Mouse (Mus musculus) liver, embryonic 13.5 days (tissue): ENCODE data around the gene Zdhhc8. TPM values are rescaled to one million over a fixed set of nuclear protein-coding genes. Genes with fewer than 3 reads are reported as not detected.
A peak's percentile ranks its signal among the peaks of the same experiment; 100 is the strongest.

Source experiments
- ATAC-seq: fragments of 200-750 bp; cut with Nextera tagmentation; 2 replicates; pipeline ENCODE4 v1.8.0; 2017; ENCODE audit warnings: low read depth, mild to moderate bottlenecking, moderate number of reproducible peaks, moderate library complexity
- DNase-seq: peaks from one replicate; pipeline ENCODE4 v3.0.0; 2022
- H3K27ac ChIP-seq: fragments of 300-500 bp; sonication (generic); 2 replicates; pipeline ENCODE4 v1.5.1; 2015; ENCODE audit warnings: moderate library complexity, mild to moderate bottlenecking, inconsistent platforms
- H3K27me3 ChIP-seq: fragments of 300-500 bp; sonication (generic); 2 replicates; pipeline ENCODE4 v1.6.1; 2015; ENCODE audit warnings: mild to moderate bottlenecking, inconsistent platforms
- H3K36me3 ChIP-seq: fragments of 300-500 bp; sonication (generic); 2 replicates; pipeline ENCODE4 v1.6.1; 2015; ENCODE audit warnings: mild to moderate bottlenecking, inconsistent platforms
- H3K4me1 ChIP-seq: fragments of 300-500 bp; sonication (generic); replicated peaks from 2 replicates; pipeline ENCODE4 v1.6.1; 2015; ENCODE audit warnings: inconsistent platforms
- H3K4me2 ChIP-seq: fragments of 300-500 bp; sonication (generic); 2 replicates; pipeline ENCODE4 v1.6.1; 2015; ENCODE audit warnings: inconsistent platforms, mild to moderate bottlenecking, moderate library complexity
- H3K4me3 ChIP-seq: fragments of 300-500 bp; sonication (generic); replicated peaks from 2 replicates; pipeline ENCODE4 v1.5.1; 2015; ENCODE audit warnings: mild to moderate bottlenecking, inconsistent platforms
- H3K9ac ChIP-seq: fragments of 300-500 bp; sonication (generic); 2 replicates; pipeline ENCODE4 v1.6.1; 2015; ENCODE audit warnings: mild to moderate bottlenecking, inconsistent platforms
- H3K9me3 ChIP-seq: fragments of 300-500 bp; sonication (generic); replicated peaks from 2 replicates; pipeline ENCODE4 v1.6.1; 2016; ENCODE audit warnings: inconsistent platforms
- WGBS: fragments of 180-500 bp; shearing (Covaris S2); methylation state at CpG from one replicate; pipeline ENCODE4 v1.1.7; 2015; ENCODE audit not compliant: insufficient replicate concordance; 5-methylcytosine and 5-hydroxymethylcytosine counted together
- polyA plus RNA-seq: library from polyadenylated mRNA; unstranded; fragments of >200 nt; fragmentation: Nextera tagmentation; extraction: Ambion mirVana; gene quantifications from 2 replicates; pipeline ENCODE4 v1.2.1, GENCODE M21; 2015

The Zdhhc8 gene
- polyA plus RNA-seq, 1 experiment from 2014 or later = 1.7 TPM

DNA sequence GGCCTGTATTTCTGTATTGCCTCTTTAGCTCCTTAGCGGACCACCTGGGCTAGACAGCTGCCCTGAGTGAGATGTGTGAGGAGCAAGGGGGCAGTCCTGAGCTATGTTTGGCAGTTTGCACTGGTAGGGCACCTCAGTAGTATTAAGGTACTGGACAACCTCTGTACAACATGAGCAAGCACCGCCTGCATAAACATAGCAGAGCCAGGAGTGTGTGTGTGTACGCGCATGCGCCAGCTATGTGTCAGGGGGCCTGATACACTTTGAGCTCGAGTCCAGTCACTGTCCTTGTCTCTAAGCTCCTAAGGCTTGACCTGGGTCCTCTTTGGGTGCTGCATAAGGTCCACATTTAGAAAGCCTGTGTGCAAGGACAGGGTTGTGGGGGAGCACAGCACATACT is 4.3 kb downstream of the Zdhhc8 start:
- no peak overlapping the region for H3K27ac ChIP-seq
- 77% methylated on average over 6 of the region's 6 CpGs for WGBS

DNA sequence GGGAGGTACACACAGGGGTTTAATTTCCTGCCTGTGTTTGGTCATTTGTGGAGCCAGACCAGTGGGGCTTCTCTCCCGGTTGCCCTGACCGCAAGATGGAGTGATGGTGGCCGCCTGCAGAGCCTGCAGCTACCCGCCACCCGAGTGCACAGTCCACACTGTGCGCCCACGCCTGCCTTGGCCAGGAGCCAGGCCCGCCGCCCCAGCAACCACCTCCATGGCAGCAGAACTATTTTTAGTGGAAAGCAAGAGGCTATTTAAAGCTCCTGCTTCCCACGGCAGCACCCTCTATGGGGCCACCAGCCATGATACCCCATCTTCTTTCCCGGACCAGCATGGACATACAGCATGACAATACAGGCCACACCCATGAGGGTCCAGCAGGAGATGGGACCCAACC is 5.3 kb downstream of the Zdhhc8 start:
- DNase-seq = no peak
- Histone ChIP-seq H3K27ac (no peak overlapping the region), H3K27me3 (peaks cover 17% of the 10 kb centered on the region), H3K9ac (no peak overlapping the region), H3K4me1 (peaks cover 38% of the 10 kb centered on the region), H3K9me3 (no peaks in the 10 kb centered on the region), H3K36me3 (peaks cover 17% of the 10 kb centered on the region), H3K4me3 (no peak overlapping the region), H3K4me2 (no peak overlapping the region)
- ATAC-seq = no peak
- WGBS = 71% methylated on average over 11 of the region's 11 CpGs

More for the DNA sequence above, 4.3 kb downstream of the Zdhhc8 start:
- H3K4me3 ChIP-seq = no peak overlapping the region
- peaks cover 47% of the 10 kb centered on the region for H3K4me1 ChIP-seq
- peaks cover 27% of the 10 kb centered on the region for H3K27me3 ChIP-seq
- H3K4me2 ChIP-seq = no peak overlapping the region
- no peak for ATAC-seq
- H3K9me3 ChIP-seq = no peaks in the 10 kb centered on the region
- H3K9ac ChIP-seq = no peak overlapping the region
- no peak for DNase-seq
- H3K36me3 ChIP-seq = peaks cover 11% of the 10 kb centered on the region; the same call in 1 of the 2 replicates

DNA sequence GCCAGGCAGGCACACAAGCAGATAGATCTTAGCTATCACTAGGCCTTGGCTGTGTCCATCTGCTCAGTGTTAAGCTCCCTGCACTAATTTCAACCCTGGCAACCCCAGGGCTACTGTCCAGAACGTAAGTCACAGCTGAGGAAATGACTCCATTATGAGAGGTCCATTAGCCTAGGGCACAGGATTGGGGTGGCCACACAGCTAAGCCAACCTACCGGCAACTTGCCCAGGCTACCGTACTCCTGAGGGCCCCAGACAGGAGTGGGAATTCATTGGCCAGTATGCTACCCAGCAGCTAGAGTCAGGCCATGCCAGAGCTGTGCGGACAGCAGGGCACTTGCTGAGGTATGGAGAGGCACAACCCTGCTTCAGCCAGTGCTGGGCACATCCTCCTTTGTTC is 6.1 kb downstream of the Zdhhc8 start:
- Histone ChIP-seq H3K9ac (no peak overlapping the region), H3K36me3 (peaks cover 24% of the 10 kb centered on the region), H3K4me2 (no peak overlapping the region), H3K27ac (no peak overlapping the region), H3K4me3 (no peak overlapping the region), H3K9me3 (no peaks in the 10 kb centered on the region), H3K4me1 (peaks cover 30% of the 10 kb centered on the region), H3K27me3 (peaks cover 9% of the 10 kb centered on the region)
- 76% methylated on average over 4 of the region's 4 CpGs for WGBS
- ATAC-seq (no peak), DNase-seq (no peak)

DNA sequence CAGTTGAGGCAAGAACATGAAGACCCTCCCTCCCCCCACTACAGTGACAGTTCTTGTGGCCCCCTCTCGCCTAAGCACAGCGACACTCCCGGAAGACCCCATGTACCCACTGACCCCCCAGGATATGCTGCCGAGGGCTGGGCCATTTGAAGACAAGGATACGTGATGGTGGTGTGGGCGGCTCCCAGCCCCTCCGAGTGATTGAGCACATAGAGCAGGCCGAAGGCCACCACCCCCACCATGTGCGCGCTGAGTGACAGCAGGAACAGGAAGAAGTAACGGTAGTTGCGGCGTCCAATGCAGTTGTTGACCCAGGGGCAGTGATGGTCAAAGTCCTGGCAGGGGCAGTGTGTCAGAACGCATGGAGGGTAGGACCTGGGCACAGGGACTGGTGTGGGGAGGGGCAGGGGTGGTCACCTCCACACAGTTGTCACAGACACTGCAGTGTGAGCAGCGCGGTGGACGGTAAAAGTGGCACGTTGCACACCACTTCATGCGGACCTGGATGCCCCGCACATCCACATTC is 7.0 kb downstream of the Zdhhc8 start:
- DNase-seq (no peak), ATAC-seq (peak; percentile 26)
- Histone ChIP-seq H3K4me2 (no peak overlapping the region), H3K9me3 (no peaks in the 10 kb centered on the region), H3K4me1 (peaks cover 23% of the 10 kb centered on the region), H3K4me3 (no peak overlapping the region), H3K36me3 (peaks cover 26% of the 10 kb centered on the region), H3K27me3 (peaks cover under 1% of the 10 kb centered on the region; the same call in 1 of the 2 replicates), H3K9ac (no peak overlapping the region), H3K27ac (no peak overlapping the region)
- 79% methylated on average over 20 of the region's 20 CpGs for WGBS

DNA sequence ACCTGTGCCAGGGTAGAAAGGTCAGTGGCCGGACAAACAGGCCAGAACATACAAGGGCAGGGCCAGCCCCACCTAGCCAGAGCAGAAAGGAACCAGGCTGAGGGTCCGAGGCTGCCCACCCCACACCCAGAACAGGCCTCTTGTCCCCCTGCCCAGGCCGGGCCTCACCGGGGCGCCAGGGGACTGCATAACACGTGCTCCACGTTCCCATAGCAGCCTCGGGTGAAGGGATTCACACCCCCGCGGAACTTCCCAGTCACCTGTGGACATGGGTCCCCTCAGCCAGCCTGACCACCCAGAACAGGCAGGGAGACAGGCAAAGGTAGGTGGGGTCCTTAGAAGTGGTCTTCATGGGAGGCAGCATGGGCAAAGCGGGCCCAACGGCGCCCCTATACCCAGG is 7.7 kb downstream of the Zdhhc8 start:
- no peaks in the 10 kb centered on the region for H3K27me3 ChIP-seq

DNA sequence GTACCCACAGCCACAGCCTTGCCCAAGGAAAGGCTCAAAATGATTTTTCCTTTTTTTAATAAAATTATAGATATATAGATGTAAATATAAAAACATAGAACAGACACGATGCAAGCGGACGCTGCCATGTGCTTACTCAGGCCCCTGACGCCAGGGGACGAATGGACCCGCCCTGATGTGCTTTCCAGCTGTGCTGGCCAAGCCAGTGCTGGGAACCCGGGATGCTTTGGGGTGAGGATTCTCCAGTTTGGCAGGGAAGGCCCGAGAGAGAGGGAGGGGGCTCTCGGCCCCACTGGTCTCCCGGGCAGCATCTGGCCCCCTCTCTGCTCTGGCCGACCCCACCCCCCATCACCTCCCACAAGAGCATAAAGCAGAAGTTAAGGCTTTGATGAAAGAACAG is 12.7 kb downstream of the Zdhhc8 start:
- Histone ChIP-seq H3K4me3 (no peak overlapping the region), H3K4me1 (peaks cover 12% of the 10 kb centered on the region), H3K9ac (no peak overlapping the region), H3K27me3 (no peaks in the 10 kb centered on the region), H3K36me3 (peaks cover 26% of the 10 kb centered on the region), H3K4me2 (no peak overlapping the region), H3K27ac (no peak overlapping the region), H3K9me3 (no peaks in the 10 kb centered on the region)
- ATAC-seq (no peak), DNase-seq (no peak)
- WGBS = 73% methylated on average over 11 of the region's 11 CpGs

More for the DNA sequence above, 7.7 kb downstream of the Zdhhc8 start:
- peaks cover 23% of the 10 kb centered on the region for H3K4me1 ChIP-seq
- no peak for ATAC-seq
- 83% methylated on average over 13 of the region's 13 CpGs for WGBS
- H3K9me3 ChIP-seq = no peaks in the 10 kb centered on the region
- H3K4me3 ChIP-seq = no peak overlapping the region
- H3K27ac ChIP-seq = no peak overlapping the region
- no peak overlapping the region for H3K4me2 ChIP-seq
- DNase-seq = no peak
- peaks cover 26% of the 10 kb centered on the region for H3K36me3 ChIP-seq
- no peak overlapping the region for H3K9ac ChIP-seq

DNA sequence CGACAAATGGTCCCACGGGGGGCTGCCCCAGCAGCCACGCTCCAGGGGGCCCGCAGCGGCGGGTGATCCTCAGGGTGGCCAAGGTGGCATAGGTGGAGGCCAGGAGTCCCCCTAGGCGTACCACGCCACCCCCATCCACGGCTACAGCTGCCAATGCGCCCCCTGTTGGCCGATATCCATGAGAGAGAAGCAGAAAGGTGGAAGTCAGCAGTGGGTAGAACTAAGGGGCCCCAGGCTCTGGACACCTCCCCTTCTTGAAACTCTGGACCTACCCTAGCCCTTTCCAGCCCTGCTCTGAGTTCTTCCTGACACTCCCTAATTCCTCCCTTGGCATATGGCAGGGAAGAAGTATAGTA is 13.4 kb downstream of the Zdhhc8 start:
- no peaks in the 10 kb centered on the region for H3K9me3 ChIP-seq
- H3K4me2 ChIP-seq = no peak overlapping the region
- H3K9ac ChIP-seq = no peak overlapping the region
- no peak for DNase-seq
- H3K4me1 ChIP-seq = peaks cover 12% of the 10 kb centered on the region
- 60% methylated on average over 11 of the region's 11 CpGs for WGBS
- H3K27ac ChIP-seq = no peak overlapping the region
- H3K4me3 ChIP-seq = no peak overlapping the region
- no peaks in the 10 kb centered on the region for H3K27me3 ChIP-seq
- peaks cover 21% of the 10 kb centered on the region for H3K36me3 ChIP-seq
- ATAC-seq = no peak

DNA sequence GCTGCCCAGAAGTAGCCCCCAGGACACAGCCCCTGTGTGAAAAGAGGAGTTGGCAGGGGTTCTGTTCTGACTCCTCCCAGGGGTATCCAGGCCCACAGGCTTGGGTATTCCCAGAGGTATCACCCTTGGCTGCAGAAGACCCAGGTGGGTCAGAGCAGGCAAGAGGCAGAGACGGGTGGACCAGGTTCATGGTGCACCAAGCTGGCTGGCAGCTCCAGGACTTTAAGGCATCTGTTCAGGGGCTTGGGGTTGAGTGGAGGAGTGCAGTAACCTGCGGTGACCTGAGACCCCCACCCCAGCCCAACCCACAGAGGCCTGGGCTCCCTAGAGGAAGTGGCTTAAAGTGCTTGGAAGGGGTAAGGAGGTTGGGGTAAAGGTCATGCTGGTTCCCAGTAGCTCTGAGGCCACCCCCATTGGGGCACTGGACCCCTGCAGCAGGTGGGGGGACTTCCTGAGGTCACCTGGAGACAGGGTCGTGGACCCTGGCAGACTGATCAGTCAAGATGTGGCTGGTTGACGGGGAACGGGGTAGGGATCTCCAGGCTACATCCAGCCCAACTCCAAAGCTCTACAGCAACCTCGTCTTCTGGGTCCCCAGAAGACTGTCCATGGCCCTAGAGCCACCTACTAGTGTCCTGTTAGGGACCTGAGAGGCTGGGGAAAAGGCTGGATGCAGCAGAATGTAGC is 13.9 kb downstream of the Zdhhc8 start:
- no peak for DNase-seq
- Histone ChIP-seq H3K4me3 (no peak overlapping the region), H3K4me2 (no peak overlapping the region), H3K9me3 (no peaks in the 10 kb centered on the region), H3K9ac (no peak overlapping the region), H3K27ac (no peak overlapping the region), H3K4me1 (peaks cover 12% of the 10 kb centered on the region), H3K36me3 (peaks cover 17% of the 10 kb centered on the region), H3K27me3 (no peaks in the 10 kb centered on the region)
- ATAC-seq = no peak
- 74% methylated on average over 6 of the region's 6 CpGs for WGBS

DNA sequence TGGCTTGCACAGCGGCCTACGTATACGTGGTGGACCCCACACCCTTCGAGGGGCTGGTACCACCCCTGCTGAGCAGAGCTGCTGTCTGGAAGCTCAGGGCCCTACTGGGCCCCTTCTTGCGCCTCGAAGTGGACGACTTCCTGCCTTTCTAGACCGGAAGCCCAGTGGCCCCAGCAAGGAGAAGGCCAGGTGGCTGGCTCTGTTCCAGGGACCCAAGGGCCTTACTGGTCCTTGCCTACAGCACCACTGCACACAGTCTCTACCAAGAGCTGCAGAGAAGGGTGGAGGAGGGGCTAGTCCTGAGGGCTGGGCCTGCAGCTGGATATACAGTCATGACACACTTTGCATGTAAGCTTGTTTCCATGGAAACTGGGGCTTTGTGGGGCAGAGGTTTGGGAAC is 14.9 kb downstream of the Zdhhc8 start:
- Histone ChIP-seq H3K4me1 (peaks cover 12% of the 10 kb centered on the region), H3K4me2 (no peak overlapping the region), H3K27ac (no peak overlapping the region; the same call in 1 of the 2 replicates), H3K36me3 (peaks cover 12% of the 10 kb centered on the region), H3K4me3 (no peak overlapping the region), H3K9ac (no peak overlapping the region), H3K27me3 (no peaks in the 10 kb centered on the region), H3K9me3 (no peaks in the 10 kb centered on the region)
- 37% methylated on average over 8 of the region's 8 CpGs for WGBS
- ATAC-seq (0 out of 2 replicates have a peak, but pooled peaks have one; percentile 14), DNase-seq (no peak)

DNA sequence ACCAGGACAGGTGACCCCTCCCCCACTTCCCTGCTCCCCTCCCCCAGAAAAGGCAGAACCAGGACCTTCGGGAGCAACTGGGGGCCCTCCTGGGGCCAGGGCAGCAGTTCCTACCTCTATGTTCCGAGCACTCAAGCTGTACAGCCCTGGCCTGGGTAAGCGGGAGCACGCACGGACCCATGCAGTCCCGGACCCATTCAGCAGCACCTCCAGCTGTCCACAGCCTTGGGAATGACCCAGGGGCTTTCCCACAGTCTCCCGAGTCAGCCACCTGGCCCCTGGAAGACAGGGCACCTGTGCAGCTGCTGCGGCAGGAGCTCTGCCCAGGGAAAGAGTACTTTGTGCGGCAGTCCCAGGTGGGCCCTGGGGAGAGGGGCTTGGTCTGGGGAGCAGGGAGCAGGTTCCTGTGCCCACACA is 16.3 kb downstream of the Zdhhc8 start:
- Histone ChIP-seq H3K9me3 (no peaks in the 10 kb centered on the region), H3K4me2 (no peak overlapping the region), H3K27me3 (no peaks in the 10 kb centered on the region), H3K36me3 (no peaks in the 10 kb centered on the region; the same call in none of the 2 replicates), H3K27ac (no peak overlapping the region), H3K9ac (no peak overlapping the region), H3K4me1 (peaks cover 12% of the 10 kb centered on the region), H3K4me3 (no peak overlapping the region)
- ATAC-seq = no peak
- 73% methylated on average over 9 of the region's 9 CpGs for WGBS
- no peak for DNase-seq

DNA sequence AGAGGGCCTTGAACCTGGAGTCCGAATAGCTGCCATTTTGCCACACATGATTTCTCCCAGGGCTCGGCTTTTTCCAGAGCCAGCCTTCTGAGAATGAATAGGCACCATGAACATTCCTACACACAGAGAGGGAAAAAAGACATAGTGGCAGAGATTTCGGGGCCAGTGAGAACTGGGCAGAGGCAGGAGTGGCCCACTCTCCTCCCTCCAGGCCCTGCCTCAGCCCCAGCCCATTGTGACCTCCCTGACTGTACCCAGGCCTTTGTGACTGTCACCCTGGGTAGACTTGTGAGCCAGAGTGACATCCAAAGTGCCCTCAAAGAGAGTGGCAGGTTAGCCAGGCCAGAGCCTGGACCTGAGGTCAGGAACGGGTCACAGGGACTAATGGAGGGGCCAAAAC is 17.4 kb downstream of the Zdhhc8 start, which contains the start of gene Ccdc188:
TSS of gene Ccdc188 (plus strand) at position 301 of the 400 bp plus-strand sequence.
- ATAC-seq (no peak), DNase-seq (no peak)
- no peaks in the 10 kb centered on the region for H3K36me3 ChIP-seq
- H3K4me1 ChIP-seq = peaks cover 12% of the 10 kb centered on the region
- no peaks in the 10 kb centered on the region for H3K27me3 ChIP-seq
- H3K4me2 ChIP-seq = no peak within 1 kb of the TSS
- H3K27ac ChIP-seq = no peak within 1 kb of the TSS
- no peaks in the 10 kb centered on the region for H3K9me3 ChIP-seq
- no peak within 1 kb of the TSS for H3K9ac ChIP-seq
- no peak within 1 kb of the TSS for H3K4me3 ChIP-seq
- 60% methylated on average over 4 of the region's 4 CpGs for WGBS

DNA sequence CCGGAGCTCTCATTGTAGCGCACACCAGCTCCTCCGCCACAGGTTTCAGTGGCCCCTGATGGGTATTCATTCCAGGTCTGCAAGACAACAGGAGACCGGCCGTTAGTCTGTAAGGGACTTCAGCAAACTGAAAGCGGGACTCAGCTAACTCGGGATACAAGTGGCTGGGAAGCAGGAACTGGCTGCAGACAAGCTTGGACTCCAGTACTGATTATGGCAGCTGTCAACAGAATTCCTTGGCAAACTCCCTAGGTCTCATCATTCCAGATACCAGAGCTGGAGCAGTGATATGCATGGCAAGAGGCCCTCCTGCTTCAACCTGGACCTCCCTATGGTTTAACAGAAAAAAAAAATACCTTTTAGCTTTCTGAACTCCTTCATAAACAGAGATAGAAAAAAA is 20.1 kb downstream of the Zdhhc8 start:
- no peak for ATAC-seq
- no peak overlapping the region for H3K4me3 ChIP-seq
- peaks cover 1% of the 10 kb centered on the region for H3K4me1 ChIP-seq
- H3K9ac ChIP-seq = no peak overlapping the region
- no peaks in the 10 kb centered on the region for H3K27me3 ChIP-seq
- DNase-seq = no peak
- 68% methylated on average over 7 of the region's 7 CpGs for WGBS
- no peak overlapping the region for H3K27ac ChIP-seq
- H3K36me3 ChIP-seq = no peaks in the 10 kb centered on the region
- H3K9me3 ChIP-seq = no peaks in the 10 kb centered on the region
- H3K4me2 ChIP-seq = no peak overlapping the region
